In genomic region chr12:56301487-56302293, GRCm38 (mm10) we compare ENCODE assay signal across 8 mouse cellular contexts. TPM values are rescaled to one million over a fixed set of nuclear protein-coding genes. Genes with fewer than 3 reads are reported as not detected.
DNase-seq lines count a peak whose midpoint lies in the region; ATAC-seq lines count a peak whose summit lies in the region.

No protein-coding gene starts in this region.

- ATAC-seq in embryonic facial prominence, embryonic 13.5 days (ENCODE audit: insufficient number of reproducible peaks, insufficient read depth, low FRiP score, low TSS enrichment, low read depth) = no peak
- ATAC-seq in midbrain, embryonic 14.5 days (ENCODE audit: low FRiP score, low TSS enrichment) = peak; percentile 80
- ATAC-seq in activated CD4-positive, CD25-positive, alpha-beta regulatory T cell, adult 4 months = no peak

- H3K27ac ChIP-seq in embryonic facial prominence, embryonic 13.5 days = no peak overlapping the region
- H3K27ac ChIP-seq in limb, embryonic 10.5 days = peak overlapping the region; percentile 69
- peak overlapping the region; percentile 37 for H3K27ac ChIP-seq in midbrain, embryonic 14.5 days (replicated peaks; ENCODE audit: low read depth, low read length)

- H3K36me3 ChIP-seq in embryonic facial prominence, embryonic 13.5 days = no peaks in the 10 kb centered on the region
- H3K36me3 ChIP-seq in limb, embryonic 10.5 days = no peaks in the 10 kb centered on the region
- H3K36me3 ChIP-seq in midbrain, embryonic 14.5 days (ENCODE audit: control insufficient read depth, insufficient read depth, low read length) = no peaks in the 10 kb centered on the region

- H3K4me3 ChIP-seq in embryonic facial prominence, embryonic 13.5 days = peak overlapping the region; percentile 41
- H3K4me3 ChIP-seq in limb, embryonic 10.5 days = peak overlapping the region; percentile 49
- peak overlapping the region; percentile 33 for H3K4me3 ChIP-seq in midbrain, embryonic 14.5 days (replicated peaks; ENCODE audit: low read depth, low read length)

- peak overlapping the region; percentile 60 for H3K9ac ChIP-seq in embryonic facial prominence, embryonic 13.5 days
- peak overlapping the region; percentile 32 for H3K9ac ChIP-seq in midbrain, embryonic 14.5 days (replicated peaks; ENCODE audit: low read length)

- peaks cover 8% of the 10 kb centered on the region for H3K27me3 ChIP-seq in embryonic facial prominence, embryonic 13.5 days
- H3K27me3 ChIP-seq in limb, embryonic 10.5 days (ENCODE audit: low read depth, poor library complexity, severe bottlenecking) = peaks cover 27% of the 10 kb centered on the region
- no peaks in the 10 kb centered on the region for H3K27me3 ChIP-seq in midbrain, embryonic 14.5 days (ENCODE audit: control insufficient read depth, insufficient read depth, low read length)

- intact Hi-C loops in left cerebral cortex, postnatal 4 days (cut with DNase I) = no loop called here
- intact Hi-C loops in left cerebral cortex, postnatal 25 days (cut with DNase I) = no loop called here
- intact Hi-C loops in left cerebral cortex, postnatal 36 days (cut with DNase I) = no loop called here

- H3K4me1 ChIP-seq in embryonic facial prominence, embryonic 13.5 days = peaks cover 20% of the 10 kb centered on the region
- H3K4me1 ChIP-seq in limb, embryonic 10.5 days = peaks cover 35% of the 10 kb centered on the region
- peaks cover 9% of the 10 kb centered on the region; the same call in 1 of the 2 replicates for H3K4me1 ChIP-seq in midbrain, embryonic 14.5 days (ENCODE audit: control insufficient read depth, insufficient read depth, low read length)

- 14% methylated on average over 27 of the region's 27 CpGs for WGBS in embryonic facial prominence, embryonic 13.5 days
- WGBS in limb, embryonic 10.5 days = 13% methylated on average over 27 of the region's 27 CpGs
- 7% methylated on average over 27 of the region's 27 CpGs for whole genome bisulfite sequencing in midbrain, embryonic 14.5 days

- H3K4me2 ChIP-seq in embryonic facial prominence, embryonic 13.5 days = peak overlapping the region; percentile 71
- peak overlapping the region; percentile 58 for H3K4me2 ChIP-seq in midbrain, embryonic 14.5 days (ENCODE audit: low read length)

- no peaks in the 10 kb centered on the region for H3K9me3 ChIP-seq in embryonic facial prominence, embryonic 13.5 days
- H3K9me3 ChIP-seq in limb, embryonic 10.5 days (replicated peaks) = no peaks in the 10 kb centered on the region
- H3K9me3 ChIP-seq in midbrain, embryonic 14.5 days (ENCODE audit: control insufficient read depth, low read length) = no peaks in the 10 kb centered on the region

- DNase-seq in left cerebral cortex, postnatal 4 days = peak; percentile 3
- DNase-seq in left cerebral cortex, postnatal 25 days (ENCODE audit: low spot score in 2 of 2) = no peak
- DNase-seq in limb, embryonic 10.5 days (ENCODE audit: low spot score) = peak; percentile 61
- DNase-seq in midbrain, embryonic 14.5 days = peak; percentile 73
- DNase-seq in spleen, postnatal 14 days (ENCODE audit: low spot score in 2 of 2) = no peak
- no peak for DNase-seq in left cerebral cortex, postnatal 36 days (ENCODE audit: low spot score in 2 of 2)

RNA-seq across cellular contexts. Expression of gene Mbip, which starts 44.0 kb away (rescaled TPM):
- 10 to 100 TPM; 22.4 to 22.5 TPM for total RNA-seq in left cerebral cortex, postnatal 4 days (2021)
- 10 to 100 TPM; 18.4 to 22.5 TPM for total RNA-seq in left cerebral cortex, postnatal 25 days (2021)
- polyA plus RNA-seq in embryonic facial prominence, embryonic 13.5 days (2015; fragmentation: Nextera tagmentation; extraction: Ambion mirVana) = 46.3 and 58.9 TPM in 2 replicates
- polyA plus RNA-seq in limb, embryonic 10.5 days (2016; fragmentation: Nextera tagmentation; extraction: Ambion mirVana) = 40.5 and 47.7 TPM in 2 replicates
- polyA plus RNA-seq in midbrain, embryonic 14.5 days (2014; fragmentation: Nextera tagmentation; extraction: Ambion mirVana) = 45.4 and 52.7 TPM in 2 replicates
- 10 to 100 TPM; 35.0 to 39.2 TPM for polyA plus RNA-seq in activated CD4-positive, CD25-positive, alpha-beta regulatory T cell, adult 4 months (2017; shearing (Covaris generic))
- 10 to 100 TPM; 19.3 to 23.6 TPM for total RNA-seq in left cerebral cortex, postnatal 36 days (2021)

Comparison
In these comparisons a context has a peak if more than half of its experiments do, and no peak if none do; other contexts are left out.
1. DNase-seq: peak in left cerebral cortex, postnatal 4 days (single experiment), limb, embryonic 10.5 days (single experiment) and midbrain, embryonic 14.5 days (single experiment); none in left cerebral cortex, postnatal 25 days (0 of 2), spleen, postnatal 14 days (0 of 2) and left cerebral cortex, postnatal 36 days (0 of 2).
2. Peak in every context shown above with its lines, with median percentiles within 50 percentile points of each other: H3K4me3 ChIP-seq.